16 mouse cellular contexts compared by ENCODE assay signal in genomic region chr14:21127215-21127614, GRCm38 (mm10).
"Had no signal": no experiment of that assay in that cellular context is flagged by ENCODE, and none has a peak within 500 bp of the region (broad histone marks: within the 10 kb centered on the region; RNA-seq: fewer than 3 reads in every experiment).

No protein-coding gene starts in this region.

- H3K4me2 ChIP-seq: limb, embryonic 12.5 days; limb, embryonic 15.5 days; lung, embryonic 15.5 days; midbrain, embryonic 11.5 days had no signal

- H3K36me3 ChIP-seq: limb, embryonic 15.5 days; lung, embryonic 15.5 days had no signal

- H3K4me3 ChIP-seq: limb, embryonic 12.5 days; limb, embryonic 15.5 days; lung, embryonic 15.5 days had no signal

- DNase-seq: kidney, adult 18-20 months; kidney, adult 9 months; kidney, postnatal 14 days; kidney, postnatal 4 days; left cerebral cortex, postnatal 4 days; lung, adult 18-20 months; lung, postnatal 14 days; lung, postnatal 4 days; midbrain, embryonic 14.5 days; thymus, adult 18-20 months had no signal

- H3K4me1 ChIP-seq: limb, embryonic 12.5 days; limb, embryonic 15.5 days; lung, embryonic 15.5 days had no signal

- H3K27ac ChIP-seq: hindbrain, postnatal 0 days; limb, embryonic 12.5 days; limb, embryonic 15.5 days; lung, embryonic 15.5 days had no signal

- H3K27me3 ChIP-seq: limb, embryonic 12.5 days; limb, embryonic 15.5 days; lung, embryonic 15.5 days had no signal

- ATAC-seq: hindbrain, postnatal 0 days; inflammation-experienced regulatory T-cells, adult 6 months had no signal

- H3K9me3 ChIP-seq: limb, embryonic 12.5 days; limb, embryonic 15.5 days; lung, embryonic 15.5 days had no signal

- H3K9ac ChIP-seq: limb, embryonic 12.5 days; limb, embryonic 15.5 days; lung, embryonic 15.5 days had no signal
